Mouse (Mus musculus): Measurements from ENCODE around the gene Fthl17c.
"Not testable (repeated sequence)": the region's sequence is repeated elsewhere in the genome, so short reads cannot be mapped to it uniquely, and the experiment has no call there.

The Fthl17c gene

DNA sequence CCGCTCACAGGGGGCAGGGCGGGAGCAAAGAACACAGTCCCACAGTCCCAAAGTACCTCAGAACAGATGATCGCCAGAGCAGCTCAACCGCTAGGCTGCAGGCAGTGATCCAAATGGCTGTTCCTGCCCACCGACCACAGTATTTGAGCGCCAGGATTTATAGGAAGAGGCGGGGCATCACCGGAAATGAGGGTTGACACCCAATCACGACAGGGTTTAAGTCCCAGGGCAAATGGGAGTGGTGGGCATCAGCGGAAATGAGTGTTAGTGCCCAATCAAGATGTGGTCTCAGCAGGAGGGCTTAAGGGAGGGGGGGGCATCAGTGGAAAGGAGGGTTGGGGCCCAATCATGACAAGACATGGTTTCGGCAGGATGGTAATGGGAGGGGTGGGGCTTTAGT is at the start of gene Fthl17c:
TSS of gene Fthl17c (minus strand) at position 101 of the 400 bp plus-strand sequence.
- not testable (repeated sequence) for DNase-seq

DNA sequence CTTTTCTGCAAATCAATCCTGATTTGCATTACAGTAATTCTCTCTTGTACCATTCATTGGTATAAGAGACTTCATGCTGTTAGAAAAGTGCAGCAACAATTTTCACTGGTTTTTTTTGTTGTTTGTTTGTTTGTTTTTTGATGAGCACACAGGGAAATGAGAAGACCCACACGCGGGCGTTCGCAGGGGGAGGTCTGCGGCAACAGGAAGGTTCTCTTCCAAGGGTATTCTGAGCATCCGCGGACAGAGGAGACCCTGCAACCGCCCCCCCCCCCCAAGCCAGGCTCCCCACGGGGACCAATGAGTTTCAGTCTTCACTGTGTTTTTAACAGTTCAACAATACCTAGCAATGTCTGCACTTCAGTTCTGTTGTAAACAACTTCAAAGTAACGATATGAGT is 43.1 kb upstream of the Fthl17c start:
- no peak for DNase-seq

DNA sequence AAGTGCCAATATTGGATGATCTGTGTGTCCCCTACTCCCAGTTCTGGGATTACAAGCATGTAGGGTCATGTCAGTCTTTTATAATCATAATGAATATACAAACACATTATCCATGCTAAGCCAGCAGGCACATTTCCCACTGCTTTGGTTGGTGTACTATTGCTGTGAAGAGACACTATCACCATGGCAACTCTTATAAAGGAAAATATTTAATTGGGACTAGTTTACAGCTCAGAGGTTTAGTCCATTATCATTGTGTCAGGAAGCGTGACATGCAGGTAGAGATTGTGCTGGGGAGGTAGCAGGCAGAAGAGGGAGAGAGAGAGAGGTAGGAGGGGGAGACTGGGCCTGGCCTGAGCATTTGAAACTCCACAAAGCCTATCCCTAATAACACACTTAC is 39.7 kb upstream of the Fthl17c start:
- DNase-seq: no peak

DNA sequence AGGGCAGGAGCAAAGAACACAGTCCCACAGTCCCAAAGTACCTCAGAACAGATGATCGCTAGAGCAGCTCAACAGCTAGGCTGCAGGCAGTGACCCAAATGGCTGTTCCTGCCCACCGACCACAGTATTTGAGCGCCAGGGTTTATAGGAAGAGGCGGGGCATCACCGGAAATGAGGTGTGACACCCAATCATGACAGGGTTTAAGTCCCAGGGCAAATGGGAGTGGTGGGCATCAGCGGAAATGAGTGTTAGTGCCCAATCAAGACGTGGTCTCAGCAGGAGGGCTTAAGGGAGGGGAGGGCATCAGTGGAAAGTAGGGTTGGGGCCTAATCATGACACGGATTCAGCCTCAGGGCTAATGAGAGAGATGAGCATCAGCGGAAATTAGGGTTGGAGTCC is 10.3 kb upstream of the Fthl17c start, which contains the start of gene Fthl17d:
TSS of gene Fthl17d (minus strand) at position 101 of the 400 bp plus-strand sequence.
- not testable (repeated sequence) for DNase-seq

DNA sequence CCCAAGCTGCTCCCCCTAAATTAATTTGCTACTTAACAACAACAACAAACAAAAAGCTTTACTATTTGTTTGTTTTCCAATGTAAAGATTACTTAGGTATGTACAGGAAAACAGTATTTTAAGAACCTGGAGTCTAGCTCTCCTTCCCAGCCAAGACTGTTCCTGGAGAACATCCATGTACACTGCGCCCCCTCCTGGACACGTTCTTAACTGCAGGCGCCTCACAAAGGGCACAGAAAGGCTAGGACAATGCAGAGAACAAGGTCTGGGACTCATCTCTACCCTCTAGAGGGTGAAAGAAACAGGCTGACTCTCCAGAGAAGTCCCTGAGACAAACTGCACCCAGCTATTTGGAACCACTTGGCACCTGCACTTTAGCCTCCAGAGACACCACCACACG is 11.7 kb downstream of the Fthl17c start:
- DNase-seq: not testable (repeated sequence)

DNA sequence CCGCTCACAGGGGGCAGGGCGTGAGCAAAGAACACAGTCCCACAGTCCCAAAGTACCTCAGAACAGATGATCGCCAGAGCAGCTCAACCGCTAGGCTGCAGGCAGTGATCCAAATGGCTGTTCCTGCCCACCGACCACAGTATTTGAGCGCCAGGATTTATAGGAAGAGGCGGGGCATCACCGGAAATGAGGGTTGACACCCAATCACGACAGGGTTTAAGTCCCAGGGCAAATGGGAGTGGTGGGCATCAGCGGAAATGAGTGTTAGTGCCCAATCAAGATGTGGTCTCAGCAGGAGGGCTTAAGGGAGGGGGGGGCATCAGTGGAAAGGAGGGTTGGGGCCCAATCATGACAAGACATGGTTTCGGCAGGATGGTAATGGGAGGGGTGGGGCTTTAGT is 13.5 kb downstream of the Fthl17c start, which contains the start of gene Fthl17b:
TSS of gene Fthl17b (minus strand) at position 101 of the 400 bp plus-strand sequence.
- not testable (repeated sequence) for DNase-seq

DNA sequence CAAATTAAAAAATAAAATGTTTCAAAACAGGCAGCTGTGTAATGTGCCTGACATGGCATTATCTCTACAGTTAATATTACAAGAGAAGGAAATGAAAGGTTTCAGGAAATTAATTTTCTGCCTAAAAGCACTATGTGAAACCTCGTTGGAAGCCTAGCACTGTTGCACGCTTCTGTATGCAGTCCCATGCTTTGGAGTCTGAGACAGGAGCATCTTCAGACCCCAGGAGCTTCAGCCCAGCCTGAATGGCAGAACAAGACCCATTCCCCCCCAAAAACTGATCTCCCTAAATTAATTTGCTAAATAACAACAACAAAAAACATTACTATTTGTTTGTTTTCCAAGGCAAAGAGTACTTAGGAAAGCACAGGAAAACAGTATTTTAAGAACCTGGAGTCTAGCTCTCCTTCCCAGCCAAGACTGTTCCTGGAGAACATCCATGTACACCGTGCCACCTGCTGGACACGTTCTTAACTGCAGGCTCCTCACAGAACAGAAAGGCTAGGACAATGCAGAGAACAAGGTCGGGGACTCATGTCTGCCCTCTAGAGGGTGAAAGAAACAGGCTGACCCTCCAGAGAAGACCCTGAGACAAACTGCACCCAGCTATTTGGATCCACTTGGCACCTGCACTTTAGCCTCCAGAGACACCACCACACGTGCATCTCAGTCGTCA is 28.1 kb downstream of the Fthl17c start:
- DNase-seq: peak; percentile 71

DNA sequence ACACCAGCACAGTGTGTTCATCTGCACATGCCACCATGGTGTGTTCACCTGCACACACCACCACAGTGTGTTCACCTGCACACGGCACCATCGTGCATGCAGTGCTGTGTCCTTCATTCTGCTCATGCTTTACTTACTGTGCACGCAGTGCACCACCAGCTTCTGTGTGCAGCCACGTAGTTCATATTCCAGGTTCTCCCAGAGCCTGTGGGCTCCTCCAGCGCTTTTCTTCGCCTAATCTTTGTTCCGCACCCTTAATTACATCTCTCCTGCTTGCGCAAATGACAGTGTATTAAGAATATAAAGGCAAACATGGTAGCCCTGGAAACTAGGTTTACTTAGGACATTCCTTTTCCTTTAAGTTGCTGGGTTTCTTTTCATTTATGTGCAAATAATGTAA is 32.3 kb downstream of the Fthl17c start:
- no peak for DNase-seq

DNA sequence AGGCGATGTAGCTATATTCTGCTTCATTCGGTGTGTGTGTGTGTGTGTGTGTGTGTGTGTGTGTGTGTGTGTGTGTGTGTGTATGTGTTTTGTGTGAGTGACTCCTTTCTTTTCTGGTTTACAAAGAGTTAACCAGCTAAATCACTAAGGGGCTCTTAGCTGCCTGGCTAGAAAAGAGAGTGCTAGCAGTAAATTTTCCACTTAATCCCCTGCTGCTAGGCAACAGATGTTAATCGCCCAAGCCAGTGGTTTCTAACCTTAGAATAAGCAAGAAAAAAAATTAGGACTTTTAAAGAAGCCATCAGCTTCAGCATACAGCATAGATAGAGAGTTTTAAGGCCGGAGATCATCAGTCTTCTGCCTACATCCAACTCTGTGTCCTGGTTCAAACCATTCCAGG is 49.1 kb downstream of the Fthl17c start:
- DNase-seq: no peak

Data from layer of hippocampus, adult 9-11 months (tissue).